Mouse (Mus musculus): ENCODE data around the gene Hsh2d.

Hsh2d gene

GRCm38 (mm10) chr8:72189417-72190214 lies at the start of gene Hsh2d:
Gene Hsh2d (plus strand): TSS chr8:72189638.
- DNase-seq (ENCODE audit: low read depth) = peak; percentile 81

GRCm38 (mm10) chr8:72143256-72143824 lies 46.1 kb upstream of the Hsh2d start:
- DNase-seq (ENCODE audit: low read depth) = no peak

DNA sequence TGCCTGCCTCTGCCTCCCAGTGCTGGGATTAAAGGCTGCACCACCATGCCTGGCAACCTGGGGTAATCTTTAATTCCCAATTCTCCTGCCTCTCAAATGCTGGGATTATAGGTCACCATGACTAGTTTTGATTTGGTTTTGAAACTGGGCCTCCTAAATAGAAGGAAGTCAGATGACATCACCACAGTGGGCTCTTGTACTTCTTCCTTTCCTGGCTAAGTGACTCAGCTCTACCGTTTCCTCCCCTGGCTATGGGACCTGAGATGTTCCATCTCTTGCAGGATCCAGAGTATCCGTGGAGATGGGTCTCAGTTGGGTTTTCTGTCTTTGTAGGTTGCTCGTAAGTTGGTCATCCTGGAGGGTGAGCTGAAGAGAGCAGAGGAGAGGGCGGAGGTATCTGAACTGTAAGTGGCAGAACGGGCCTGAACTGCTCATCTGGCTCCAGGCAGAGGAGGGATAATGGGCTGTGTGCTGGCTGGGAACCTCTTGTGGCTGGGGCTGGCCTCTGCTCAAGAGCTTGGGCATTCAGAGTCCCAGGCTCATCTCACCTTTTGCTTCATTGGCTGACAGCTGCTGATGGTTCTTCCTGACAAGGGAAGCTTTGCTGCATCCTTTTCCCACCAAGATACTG lies 45.0 kb upstream of the Hsh2d start:
- peak; percentile 48 for DNase-seq (ENCODE audit: low read depth)

DNA sequence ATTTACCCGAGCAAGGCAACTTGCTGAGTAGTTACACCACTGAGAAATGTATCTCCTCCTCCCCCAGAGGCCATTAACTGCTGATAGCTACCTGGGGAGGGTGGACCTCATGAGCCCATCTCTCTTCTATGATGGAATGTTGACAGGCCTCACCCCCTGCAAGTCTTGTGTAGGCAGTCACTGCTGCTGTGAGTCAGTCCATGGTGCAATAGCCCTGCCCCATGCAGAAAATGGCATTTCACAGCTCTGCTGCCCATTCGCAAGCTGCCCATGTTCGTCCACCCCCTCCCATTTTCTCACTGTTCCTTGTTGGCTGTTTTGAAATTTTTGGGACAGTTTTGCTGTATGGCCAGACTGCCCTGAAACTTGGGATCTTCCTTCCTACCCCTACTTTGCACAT lies 43.9 kb upstream of the Hsh2d start:
- peak; percentile 75 for DNase-seq (ENCODE audit: low read depth)

GRCm38 (mm10) chr8:72146056-72146455 lies 43.4 kb upstream of the Hsh2d start:
- peak; percentile 88 for DNase-seq (ENCODE audit: low read depth)

- peak; percentile 85 for DNase-seq (ENCODE audit: low read depth)
Measured at GRCm38 (mm10) chr8:72146556-72146955, 42.9 kb upstream of the Hsh2d start.

DNA sequence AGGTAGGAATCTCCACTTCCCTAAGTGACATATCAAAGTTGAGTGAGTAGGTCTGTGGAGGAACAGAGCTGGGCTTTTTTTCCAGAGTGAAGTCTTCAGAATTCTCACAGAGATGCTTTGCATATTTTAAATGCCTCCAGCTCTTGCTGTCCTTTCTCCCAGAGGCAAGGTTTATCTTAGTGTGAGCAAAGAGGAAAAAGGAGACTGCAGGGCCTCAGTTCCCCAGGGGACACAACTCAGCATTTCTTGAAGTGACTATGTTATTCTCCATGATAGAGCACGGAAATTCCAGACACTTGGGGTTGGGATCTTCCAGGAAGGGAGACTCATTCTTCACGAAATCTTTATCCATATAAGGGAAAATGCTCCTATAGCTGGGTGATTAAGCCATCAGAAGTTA lies 42.2 kb upstream of the Hsh2d start:
- peak; percentile 41 for DNase-seq (ENCODE audit: low read depth)

GRCm38 (mm10) chr8:72149056-72149455 lies 40.4 kb upstream of the Hsh2d start:
- no peak for DNase-seq (ENCODE audit: low read depth)

DNA sequence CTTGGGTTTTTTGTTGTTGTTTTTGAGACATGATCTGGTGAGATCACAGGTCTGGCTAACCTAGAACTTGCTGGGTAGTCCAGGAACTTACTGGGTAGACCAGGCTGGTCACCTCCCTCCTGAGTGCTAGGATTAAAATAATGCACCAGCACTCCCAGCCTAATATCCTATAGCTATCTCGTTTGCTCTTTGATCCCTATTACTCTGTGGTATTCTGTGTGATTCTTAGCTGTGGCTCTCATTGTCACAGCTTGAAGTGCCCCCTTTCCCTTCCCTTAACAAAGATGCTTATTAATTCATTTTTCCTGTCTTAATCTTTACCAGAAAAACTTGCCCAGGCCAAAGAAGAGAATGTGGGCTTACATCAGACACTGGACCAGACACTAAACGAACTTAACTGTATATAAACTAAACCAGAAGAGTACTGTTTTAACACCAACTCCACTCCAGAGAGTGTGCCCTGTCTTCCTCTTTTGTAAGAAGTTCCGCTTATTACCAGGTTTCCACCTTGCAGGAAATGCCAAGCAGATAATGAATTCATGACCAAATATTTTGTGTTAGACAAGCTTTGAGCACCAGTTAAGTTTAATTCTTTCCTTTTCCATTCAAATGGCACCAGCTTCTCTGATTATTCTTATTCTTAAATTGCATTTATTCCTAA lies 37.9 kb upstream of the Hsh2d start:
- DNase-seq (ENCODE audit: low read depth) = no peak

- no peak for DNase-seq (ENCODE audit: low read depth)
Measured at GRCm38 (mm10) chr8:72153382-72153781, 36.1 kb upstream of the Hsh2d start.

- DNase-seq (ENCODE audit: low read depth) = peak; percentile 79
Measured at GRCm38 (mm10) chr8:72158096-72158495, 31.3 kb upstream of the Hsh2d start.

DNA sequence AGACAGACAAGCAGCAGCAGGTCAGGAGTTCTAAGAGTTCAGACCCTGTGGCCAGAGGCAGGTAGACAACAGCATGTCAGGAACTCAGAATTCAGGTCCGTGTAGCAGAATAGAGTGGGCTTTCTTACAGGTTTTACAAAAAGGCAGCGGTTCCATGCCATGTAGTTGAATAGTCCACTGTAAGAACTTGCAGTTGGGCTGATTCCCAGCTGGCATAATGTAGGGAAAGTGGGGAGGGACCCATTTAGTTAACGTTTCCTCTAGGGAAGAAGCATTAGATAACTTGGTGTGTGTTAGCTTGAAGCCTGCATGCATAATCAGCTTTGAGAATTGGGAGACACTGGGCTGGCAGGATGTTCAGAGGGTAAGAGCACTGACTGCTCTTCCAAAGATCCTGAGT lies 30.7 kb upstream of the Hsh2d start:
- peak; percentile 55 for DNase-seq (ENCODE audit: low read depth)

- no peak for DNase-seq (ENCODE audit: low read depth)
Measured at GRCm38 (mm10) chr8:72160007-72160406, 29.4 kb upstream of the Hsh2d start.

DNA sequence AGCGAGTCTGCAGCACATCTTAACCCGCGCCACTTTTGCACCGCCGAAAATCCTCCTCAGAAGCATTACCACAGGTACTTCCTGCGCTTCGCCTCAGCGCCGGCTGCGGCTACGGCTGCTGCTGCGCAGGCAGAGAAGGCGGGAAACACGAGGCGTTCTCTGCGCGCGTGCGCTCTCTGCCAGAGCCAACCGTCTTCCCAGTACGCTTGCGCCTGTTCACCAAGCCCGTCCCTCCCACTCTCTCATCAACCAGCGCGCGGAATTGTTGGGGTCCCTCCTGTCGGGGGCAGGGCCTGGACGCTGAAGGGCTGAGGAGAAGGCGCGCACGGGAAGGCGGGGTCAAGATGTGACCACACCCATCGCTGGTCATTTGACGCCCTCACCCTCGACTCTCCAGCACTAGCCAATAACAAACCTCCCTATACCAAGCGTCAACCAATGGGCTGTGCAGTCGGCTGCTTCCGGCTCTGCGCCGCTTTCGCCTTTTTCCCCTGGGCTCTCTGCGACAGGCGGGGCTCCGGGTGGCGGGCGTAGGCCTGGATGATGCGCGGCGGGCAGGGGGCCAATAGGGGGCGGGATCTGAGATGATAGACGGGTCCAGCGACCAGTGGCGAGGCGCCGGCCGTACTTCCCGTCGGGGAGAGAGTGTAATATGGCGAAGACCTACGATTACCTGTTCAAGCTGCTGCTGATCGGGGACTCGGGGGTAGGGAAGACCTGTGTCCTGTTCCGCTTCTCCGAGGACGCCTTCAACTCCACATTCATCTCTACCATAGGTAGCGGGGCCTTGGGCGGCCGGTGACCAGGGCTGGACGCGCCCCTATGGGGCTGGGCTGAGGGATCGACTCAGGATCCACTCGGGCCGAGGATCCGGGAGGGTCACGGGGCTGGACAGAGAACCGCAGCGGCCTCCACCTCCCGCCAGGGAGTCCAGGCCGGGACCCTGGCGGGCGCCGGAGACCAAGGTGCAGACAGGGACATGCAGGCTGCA lies 28.4 kb upstream of the Hsh2d start, which contains the start of gene Rab8a:
Rab8a (plus strand) TSS at position 494 of the 991 bp plus-strand sequence.
- DNase-seq (ENCODE audit: low read depth) = peak; percentile 99

GRCm38 (mm10) chr8:72162821-72163220 lies 26.6 kb upstream of the Hsh2d start:
- DNase-seq (ENCODE audit: low read depth) = no peak

- no peak for DNase-seq (ENCODE audit: low read depth)
Measured at GRCm38 (mm10) chr8:72169098-72169668, 20.3 kb upstream of the Hsh2d start.

DNA sequence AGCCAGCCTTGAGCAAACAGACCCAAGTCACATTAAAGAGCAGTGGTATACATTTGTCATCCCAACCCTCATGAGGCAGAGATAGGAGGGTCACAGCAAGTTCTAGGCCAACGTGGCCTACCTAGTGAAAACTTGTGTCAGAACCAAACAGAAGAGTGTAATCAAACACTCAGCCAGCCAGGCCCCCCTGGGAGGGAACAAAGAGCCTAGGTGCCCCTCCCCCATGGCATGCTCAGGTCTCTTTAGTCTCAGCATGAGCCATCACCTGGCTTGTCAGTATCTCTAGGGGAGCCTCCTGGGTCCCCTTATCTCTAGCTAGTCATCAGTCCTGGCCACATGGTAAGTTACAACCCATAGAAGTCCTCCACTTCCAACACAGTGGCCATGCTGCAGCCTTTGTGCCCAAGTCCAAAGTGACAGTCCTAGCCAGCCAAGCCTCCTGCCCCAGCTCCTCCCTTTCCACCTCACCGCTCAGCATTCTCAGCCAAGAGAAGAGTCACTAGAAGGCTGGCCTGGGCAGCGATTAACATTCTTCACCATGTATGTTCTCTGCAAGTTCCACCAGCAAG lies 19.7 kb upstream of the Hsh2d start:
- no peak for DNase-seq (ENCODE audit: low read depth)

- DNase-seq (ENCODE audit: low read depth) = peak; percentile 86
Measured at GRCm38 (mm10) chr8:72177346-72177925, 12.0 kb upstream of the Hsh2d start.

DNA sequence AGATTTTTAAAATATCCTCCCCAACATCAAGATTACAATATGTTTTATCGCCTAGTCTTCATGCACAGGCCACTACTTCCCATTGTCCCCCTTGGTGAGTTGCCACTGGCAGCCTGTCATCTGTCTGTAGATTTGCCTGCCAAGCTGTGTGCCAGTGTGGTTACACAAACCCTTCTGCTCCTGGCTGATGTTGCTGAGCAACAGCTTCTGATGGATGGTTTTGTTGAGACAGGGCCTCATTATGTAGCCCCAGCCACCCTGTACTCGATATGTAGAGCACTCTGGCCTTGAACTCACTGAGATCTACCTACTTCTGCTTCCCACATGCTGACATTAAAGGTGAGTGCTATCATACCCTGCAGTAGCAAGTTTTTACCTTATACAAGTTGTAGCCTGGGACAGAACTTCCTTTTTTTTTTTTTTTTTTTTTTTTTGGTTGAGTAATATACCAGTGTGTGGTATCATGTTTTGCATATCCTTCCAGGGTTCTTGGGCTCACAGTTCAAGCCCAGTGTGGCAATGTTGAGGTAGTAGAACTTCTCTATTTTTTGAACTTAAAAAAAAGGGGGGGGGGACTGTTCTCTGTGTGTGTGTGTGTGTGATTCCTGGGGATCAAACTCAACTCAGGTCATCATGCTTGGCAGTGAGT lies 5.8 kb upstream of the Hsh2d start:
- no peak for DNase-seq (ENCODE audit: low read depth)
